Mouse (Mus musculus) lung, postnatal 0 days (tissue): ENCODE results near the gene Aimp2. TPM values are rescaled to one million over a fixed set of nuclear protein-coding genes. Genes with fewer than 3 reads are reported as not detected.

Experiments
- ATAC-seq: fragments of 200-750 bp; cut with Nextera tagmentation; 2 replicates; pipeline ENCODE4 v1.8.0; 2017; ENCODE audit warnings: moderate library complexity
- DNase-seq: peaks from one replicate; pipeline ENCODE4 v3.0.0-alpha.2; 2016; ENCODE audit warnings: low spot score
- H3K27ac ChIP-seq: fragments of 300-500 bp; sonication (generic); 2 replicates; pipeline ENCODE4 v1.5.1; 2014; ENCODE audit warnings: antibody characterized with exemption, mild to moderate bottlenecking, low read length, mixed read lengths
- H3K27me3 ChIP-seq: fragments of 300-500 bp; sonication (generic); replicated peaks from 2 replicates; pipeline ENCODE4 v1.6.1; 2014; ENCODE audit warnings: low read length, mixed read lengths; ENCODE audit not compliant: insufficient read depth
- H3K36me3 ChIP-seq: fragments of 300-500 bp; sonication (generic); 2 replicates; pipeline ENCODE4 v1.6.1; 2014; ENCODE audit warnings: low read length, mixed read lengths; ENCODE audit not compliant: insufficient read depth
- H3K4me1 ChIP-seq: fragments of 300-500 bp; sonication (generic); 2 replicates; pipeline ENCODE4 v1.6.1; 2014; ENCODE audit warnings: antibody characterized with exemption, low read depth, low read length, mixed read lengths; ENCODE audit not compliant: insufficient read depth
- H3K4me2 ChIP-seq: fragments of 300-500 bp; sonication (generic); replicated peaks from 2 replicates; pipeline ENCODE4 v1.6.1; 2014; ENCODE audit warnings: low read depth, mild to moderate bottlenecking, low read length, moderate library complexity, mixed read lengths
- H3K4me3 ChIP-seq: fragments of 300-500 bp; sonication (generic); 2 replicates; pipeline ENCODE4 v1.5.1; 2014; ENCODE audit warnings: low read depth, low read length
- H3K9ac ChIP-seq: fragments of 300-500 bp; sonication (generic); replicated peaks from 2 replicates; pipeline ENCODE4 v1.6.1; 2014; ENCODE audit warnings: low read depth, mild to moderate bottlenecking
- H3K9me3 ChIP-seq: fragments of 300-500 bp; sonication (generic); 2 replicates; pipeline ENCODE4 v1.6.1; 2016; ENCODE audit warnings: low read length, mixed read lengths
- CTCF ChIP-seq: IDR thresholded peaks from 2 replicates; pipeline ENCODE4 v1.5.1; 2016; ENCODE audit warnings: antibody characterized with exemption, mild to moderate bottlenecking
- EP300 ChIP-seq: IDR thresholded peaks from 2 replicates; pipeline ENCODE4 v1.6.1; 2016; ENCODE audit warnings: antibody characterized with exemption, mild to moderate bottlenecking, control low read depth
- WGBS: fragments of 180-500 bp; shearing (Covaris S2); extraction: QIAGEN DNeasy Blood & Tissue Kit; methylation state at CpG from one replicate; pipeline ENCODE4 v1.1.7; 2014; 5-methylcytosine and 5-hydroxymethylcytosine counted together
- polyA plus RNA-seq: library from polyadenylated mRNA; unstranded; fragments of >200 nt; fragmentation: Nextera tagmentation; extraction: Ambion mirVana; gene quantifications from 2 replicates; pipeline ENCODE4 v1.2.1, GENCODE M21; 2015

The Aimp2 gene
- polyA plus RNA-seq, 1 experiment from 2014 or later = 37.0 TPM

DNA sequence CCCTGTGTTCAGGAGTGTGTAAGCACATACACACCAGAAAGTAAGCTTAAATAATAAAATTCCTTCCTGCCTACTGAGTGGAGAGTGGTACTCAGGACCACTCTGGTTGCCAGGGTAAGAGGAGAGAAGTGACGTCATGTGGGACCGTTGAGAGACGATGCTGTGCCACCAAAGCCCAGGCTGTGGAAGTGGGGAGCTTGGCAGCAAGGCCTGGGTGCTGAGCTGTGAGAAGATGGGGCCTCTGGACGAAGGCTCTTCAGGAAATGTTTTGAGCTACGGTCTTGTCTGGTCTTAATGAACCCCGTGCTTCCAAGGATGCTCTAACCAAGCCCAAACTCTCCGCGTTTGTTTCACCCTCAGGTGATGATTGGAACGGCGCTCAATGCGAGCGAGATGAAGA lies 21.0 kb upstream of the Aimp2 start:
- peaks cover 14% of the 10 kb centered on the region for H3K36me3 ChIP-seq
- no peak overlapping the region for H3K9ac ChIP-seq
- H3K4me3 ChIP-seq = no peak overlapping the region
- no peak overlapping the region for H3K4me2 ChIP-seq
- no peaks in the 10 kb centered on the region for H3K4me1 ChIP-seq
- no peaks in the 10 kb centered on the region for H3K27me3 ChIP-seq
- no peak overlapping the region for H3K27ac ChIP-seq
- WGBS = 90% methylated on average over 12 of the region's 12 CpGs
- no peak for TF ChIP-seq CTCF
- TF ChIP-seq EP300 = no peak
- ATAC-seq = no peak
- no peak for DNase-seq
- no peaks in the 10 kb centered on the region for H3K9me3 ChIP-seq

GRCm38 (mm10) chr5:143929291-143929690 lies 19.6 kb upstream of the Aimp2 start:
- DNase-seq (no peak), ATAC-seq (no peak)
- no peak overlapping the region for H3K4me3 ChIP-seq
- H3K9ac ChIP-seq = no peak overlapping the region
- 90% methylated on average over 4 of the region's 4 CpGs for WGBS
- no peak overlapping the region for H3K27ac ChIP-seq
- no peaks in the 10 kb centered on the region for H3K9me3 ChIP-seq
- no peaks in the 10 kb centered on the region for H3K4me1 ChIP-seq
- no peak for TF ChIP-seq CTCF
- no peak for TF ChIP-seq EP300
- no peaks in the 10 kb centered on the region for H3K27me3 ChIP-seq
- H3K4me2 ChIP-seq = no peak overlapping the region
- H3K36me3 ChIP-seq = peaks cover 22% of the 10 kb centered on the region

DNA sequence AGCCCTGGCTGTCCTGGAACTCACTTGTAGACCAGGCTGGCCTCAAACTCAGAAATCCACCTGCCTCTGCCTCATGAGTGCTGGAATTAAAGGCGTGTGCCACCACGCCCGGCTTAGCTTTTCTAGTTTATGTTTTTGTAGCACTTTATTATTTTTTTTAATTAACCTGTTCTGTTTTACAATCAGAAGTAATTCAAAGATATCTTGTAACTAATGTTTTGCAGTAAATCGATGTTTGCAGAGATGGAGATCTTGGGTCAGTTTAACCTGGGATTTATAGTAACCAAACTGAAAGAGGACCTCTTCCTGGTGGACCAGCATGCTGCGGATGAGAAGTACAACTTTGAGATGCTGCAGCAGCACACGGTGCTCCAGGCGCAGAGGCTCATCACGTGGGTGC lies 18.2 kb upstream of the Aimp2 start, which contains the start of gene Gm42421:
Gm42421 (plus strand) TSS at position 301 of the 400 bp plus-strand sequence.
- peaks cover 29% of the 10 kb centered on the region for H3K36me3 ChIP-seq

DNA sequence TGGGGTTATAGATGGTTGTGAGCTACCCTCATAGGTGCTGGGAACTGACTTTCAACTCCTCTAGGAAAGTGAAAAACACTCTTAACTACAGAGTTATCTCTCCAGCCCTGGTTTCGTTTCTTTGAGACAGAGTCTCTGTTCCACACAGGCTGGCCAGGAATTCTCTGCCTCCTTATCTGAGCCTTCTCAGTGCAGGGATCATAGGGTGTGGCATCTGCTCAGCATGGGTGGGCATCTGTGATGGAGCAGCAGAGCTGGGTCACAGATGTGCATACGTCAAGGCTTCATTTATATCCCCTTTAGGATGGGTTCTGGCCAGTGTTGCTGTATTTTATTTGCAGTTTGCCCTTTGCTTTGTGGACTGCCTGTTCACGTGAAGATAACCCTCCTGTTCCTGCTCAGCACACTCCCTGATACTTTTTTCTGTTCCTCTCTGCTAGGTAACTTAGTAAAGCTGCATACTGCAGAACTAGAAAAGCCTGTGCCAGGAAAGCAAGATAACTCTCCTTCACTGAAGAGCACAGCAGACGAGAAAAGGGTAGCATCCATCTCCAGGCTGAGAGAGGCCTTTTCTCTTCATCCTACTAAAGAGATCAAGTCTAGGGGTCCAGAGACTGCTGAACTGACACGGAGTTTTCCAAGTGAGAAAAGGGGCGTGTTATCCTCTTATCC lies 15.3 kb upstream of the Aimp2 start:
- ATAC-seq (no peak), DNase-seq (no peak)
- Histone ChIP-seq H3K27ac (no peak overlapping the region), H3K9ac (no peak overlapping the region), H3K4me3 (no peak overlapping the region), H3K4me1 (no peaks in the 10 kb centered on the region), H3K36me3 (peaks cover 21% of the 10 kb centered on the region; the same call in 1 of the 2 replicates), H3K27me3 (no peaks in the 10 kb centered on the region), H3K4me2 (no peak overlapping the region), H3K9me3 (no peaks in the 10 kb centered on the region)
- WGBS = 84% methylated on average over 6 of the region's 6 CpGs
- TF ChIP-seq CTCF (no peak), EP300 (no peak)

More for the DNA sequence above, 18.2 kb upstream of the Aimp2 start, which contains the start of gene Gm42421:
- Histone ChIP-seq H3K4me2 (no peak within 1 kb of the TSS), H3K4me3 (no peak within 1 kb of the TSS), H3K27me3 (no peaks in the 10 kb centered on the region), H3K9ac (no peak within 1 kb of the TSS), H3K4me1 (no peaks in the 10 kb centered on the region), H3K9me3 (no peaks in the 10 kb centered on the region), H3K27ac (no peak within 1 kb of the TSS)
- no peak for TF ChIP-seq EP300
- TF ChIP-seq CTCF = no peak
- DNase-seq (no peak), ATAC-seq (no peak)
- 95% methylated on average over 8 of the region's 8 CpGs for WGBS

GRCm38 (mm10) chr5:143918120-143918519 lies 8.5 kb upstream of the Aimp2 start:
- no peak for TF ChIP-seq EP300
- no peak for TF ChIP-seq CTCF
- Histone ChIP-seq H3K27me3 (no peaks in the 10 kb centered on the region), H3K4me1 (no peaks in the 10 kb centered on the region), H3K36me3 (no peaks in the 10 kb centered on the region; the same call in 1 of the 2 replicates), H3K4me2 (no peak overlapping the region), H3K4me3 (no peak overlapping the region), H3K27ac (no peak overlapping the region), H3K9ac (no peak overlapping the region), H3K9me3 (no peaks in the 10 kb centered on the region)
- 91% methylated on average over 3 of the region's 3 CpGs for WGBS
- ATAC-seq = no peak
- DNase-seq = no peak

DNA sequence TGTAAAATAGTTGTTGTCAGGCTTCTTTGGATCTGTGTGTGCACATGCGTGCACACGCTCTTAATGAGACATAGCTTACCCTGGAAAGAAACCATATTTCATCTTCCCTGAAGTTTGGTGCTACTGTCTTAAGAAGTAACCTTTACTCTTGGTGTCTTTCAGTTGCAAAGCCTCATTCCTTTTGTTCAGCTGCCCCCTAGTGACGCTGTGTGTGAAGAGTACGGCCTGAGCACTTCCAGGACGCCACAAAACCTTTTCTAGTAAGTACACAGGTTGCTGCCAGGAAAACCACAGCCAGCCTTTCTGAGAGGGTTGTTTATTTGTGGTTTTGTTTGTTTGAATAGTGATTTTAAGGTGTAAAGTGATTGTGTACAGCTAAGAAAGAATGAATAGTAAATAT lies 7.8 kb upstream of the Aimp2 start:
- DNase-seq (peak; percentile 74), ATAC-seq (peak; percentile 53)
- Histone ChIP-seq H3K4me2 (no peak overlapping the region), H3K4me1 (no peaks in the 10 kb centered on the region), H3K9me3 (no peaks in the 10 kb centered on the region), H3K9ac (no peak overlapping the region), H3K36me3 (no peaks in the 10 kb centered on the region; the same call in 1 of the 2 replicates), H3K27ac (no peak overlapping the region), H3K4me3 (no peak overlapping the region), H3K27me3 (no peaks in the 10 kb centered on the region)
- WGBS = 47% methylated on average over 5 of the region's 5 CpGs
- TF ChIP-seq CTCF = peak; percentile 75
- no peak for TF ChIP-seq EP300
